Mouse (Mus musculus) splenic B cell, adult 2 months (primary cell): Measurements from ENCODE around the gene Abr.

Experiments used
- DNase-seq: peaks from one replicate; pipeline ENCODE4 v3.0.0-alpha.2; 2011; ENCODE audit warnings: low read depth, low spot score
- H3K27me3 ChIP-seq: 2 replicates; pipeline ENCODE4 v1.6.1; 2012; ENCODE audit warnings: mild to moderate bottlenecking, low read length, moderate library complexity, mixed read lengths; ENCODE audit not compliant: control insufficient read depth, poor library complexity, insufficient read depth, severe bottlenecking
- H3K36me3 ChIP-seq: 2 replicates; pipeline ENCODE4 v1.6.1; 2012; ENCODE audit warnings: mild to moderate bottlenecking, low read length, moderate library complexity, mixed read lengths; ENCODE audit not compliant: control insufficient read depth, poor library complexity, insufficient read depth, severe bottlenecking

Abr gene

DNA sequence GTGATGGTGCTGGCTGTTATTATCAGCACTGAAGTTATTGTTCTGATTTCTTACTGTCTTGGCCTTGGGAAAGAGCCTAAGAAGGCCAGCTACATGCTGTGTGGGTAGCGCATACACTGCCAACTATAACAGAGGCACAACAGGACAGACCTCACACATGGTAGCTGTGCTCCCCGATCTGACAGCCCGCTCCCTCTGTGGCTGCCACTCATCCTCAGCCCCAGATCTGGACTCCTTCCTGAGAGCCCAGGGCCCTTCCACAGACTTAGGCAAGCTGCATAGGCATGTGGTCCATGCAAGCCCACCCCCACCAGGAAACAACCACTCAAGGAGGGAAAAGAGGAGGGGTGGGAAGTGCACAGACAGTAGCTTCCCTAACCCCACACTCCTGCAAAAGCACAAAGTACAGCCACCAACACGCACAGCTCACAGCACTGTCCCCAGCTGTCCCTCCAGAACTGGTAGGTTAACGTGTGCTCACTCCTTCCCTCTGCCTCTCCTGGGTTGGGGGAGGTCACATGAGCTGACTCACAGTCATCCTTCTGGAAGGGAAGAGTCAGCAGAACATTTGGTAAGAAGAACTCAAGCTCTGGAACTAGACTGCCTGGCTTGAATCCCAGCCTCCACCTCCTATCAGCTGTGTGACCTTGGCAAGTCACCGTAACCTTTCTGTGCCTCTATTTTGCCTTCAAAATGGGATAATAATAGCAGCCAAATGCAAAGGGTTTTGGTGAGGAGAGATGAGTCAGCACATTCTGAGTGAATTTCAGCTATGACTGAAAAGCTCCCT, 92.6 kb downstream of the Abr start:
- Histone ChIP-seq H3K36me3 (no peaks in the 10 kb centered on the region), H3K27me3 (no peaks in the 10 kb centered on the region)
- no peak for DNase-seq

DNA sequence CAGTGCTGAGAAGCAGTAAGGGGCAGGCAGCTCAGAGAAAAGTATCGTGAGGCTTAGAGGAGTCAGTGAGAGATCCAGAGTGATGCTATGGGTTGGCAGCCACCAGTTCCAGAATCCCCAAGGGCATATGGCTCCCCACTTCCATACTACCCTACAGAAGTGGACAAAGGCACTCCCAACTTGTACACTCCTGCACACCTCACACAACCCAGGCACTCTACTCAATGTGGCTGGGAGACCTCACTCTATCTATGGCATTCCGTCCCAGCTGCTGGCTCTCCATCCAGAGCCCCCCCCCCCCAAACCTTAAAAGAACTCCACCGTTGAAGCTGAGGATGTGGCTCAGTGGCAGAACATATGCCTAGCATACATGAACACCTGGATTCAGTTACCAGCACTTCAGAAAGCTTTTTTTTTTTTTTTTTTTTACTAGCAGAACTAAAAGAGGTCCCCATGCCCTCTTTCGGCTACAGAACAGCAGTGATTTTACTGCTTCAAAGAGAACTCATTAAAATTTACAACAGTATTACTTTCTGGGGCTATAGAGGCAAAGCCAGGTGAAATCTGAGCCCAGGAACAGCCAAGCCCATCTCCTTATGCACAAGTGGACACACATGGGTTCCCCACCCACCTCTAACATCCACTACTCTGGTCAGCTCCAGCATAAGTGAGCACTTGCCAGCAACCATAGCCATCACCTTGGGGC, 96.3 kb downstream of the Abr start:
- H3K36me3 ChIP-seq: no peaks in the 10 kb centered on the region
- no peaks in the 10 kb centered on the region for H3K27me3 ChIP-seq
- no peak for DNase-seq

DNA sequence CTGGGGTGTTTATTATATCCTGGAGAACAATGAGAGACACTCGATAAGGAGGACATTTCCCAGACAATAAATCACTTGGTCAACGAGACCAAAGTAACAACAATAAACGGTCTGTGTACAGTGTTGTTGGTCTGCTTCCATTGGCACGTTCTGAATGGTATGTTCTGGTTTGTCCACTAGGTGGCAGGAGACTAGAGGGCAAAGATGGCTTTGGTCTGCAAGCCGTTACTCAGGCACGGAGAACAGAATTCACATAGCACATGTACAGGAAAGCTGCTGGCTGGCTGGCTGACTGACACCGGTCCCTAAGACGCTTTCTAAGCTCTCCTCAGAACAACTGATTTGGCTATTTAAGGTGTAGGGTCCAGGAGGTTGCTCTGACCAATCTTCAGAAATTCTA, 97.2 kb downstream of the Abr start:
- peak; percentile 76 for DNase-seq
- Histone ChIP-seq H3K36me3 (no peaks in the 10 kb centered on the region), H3K27me3 (no peaks in the 10 kb centered on the region)

DNA sequence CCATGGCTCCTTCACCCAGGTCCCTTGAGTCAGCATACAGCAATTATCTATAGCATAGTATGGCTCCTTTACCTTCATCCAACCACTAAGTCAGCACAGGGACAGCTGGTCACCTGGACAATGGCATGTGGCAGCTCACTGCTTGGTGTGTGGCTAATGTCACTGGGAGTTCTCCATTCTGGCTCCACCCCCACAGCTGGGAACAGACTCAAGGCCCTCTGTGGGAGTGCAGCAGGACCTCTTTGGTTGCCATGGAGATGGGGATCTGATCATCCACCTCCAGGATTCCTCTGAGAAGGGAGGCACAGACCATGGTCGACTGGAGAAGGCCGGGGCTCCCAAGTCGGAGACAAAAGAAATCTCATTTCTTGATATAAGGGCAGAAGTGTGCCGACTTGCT, 98.8 kb downstream of the Abr start:
- Histone ChIP-seq H3K36me3 (no peaks in the 10 kb centered on the region), H3K27me3 (no peaks in the 10 kb centered on the region)
- DNase-seq: no peak

DNA sequence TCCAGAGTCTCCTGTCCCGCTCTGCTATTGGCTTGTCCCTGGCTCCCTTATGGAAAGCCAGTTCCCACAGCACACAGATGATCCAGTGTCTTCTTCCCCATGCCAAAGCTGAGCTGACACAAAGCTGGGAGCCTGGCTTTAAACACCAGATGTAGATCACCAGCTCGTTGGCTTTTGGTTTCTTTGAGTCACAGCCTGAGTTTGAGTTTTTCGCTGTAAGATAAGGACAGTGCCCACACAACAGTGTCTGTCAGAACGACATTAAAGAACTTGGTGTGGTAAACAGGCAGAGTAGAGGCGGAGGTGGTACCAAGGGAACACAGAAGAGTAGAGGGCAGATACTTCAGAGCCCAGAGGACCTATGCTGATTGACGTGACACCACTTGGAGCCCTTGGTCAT, 101.2 kb downstream of the Abr start:
- Histone ChIP-seq H3K27me3 (no peaks in the 10 kb centered on the region), H3K36me3 (no peaks in the 10 kb centered on the region)
- DNase-seq: no peak

DNA sequence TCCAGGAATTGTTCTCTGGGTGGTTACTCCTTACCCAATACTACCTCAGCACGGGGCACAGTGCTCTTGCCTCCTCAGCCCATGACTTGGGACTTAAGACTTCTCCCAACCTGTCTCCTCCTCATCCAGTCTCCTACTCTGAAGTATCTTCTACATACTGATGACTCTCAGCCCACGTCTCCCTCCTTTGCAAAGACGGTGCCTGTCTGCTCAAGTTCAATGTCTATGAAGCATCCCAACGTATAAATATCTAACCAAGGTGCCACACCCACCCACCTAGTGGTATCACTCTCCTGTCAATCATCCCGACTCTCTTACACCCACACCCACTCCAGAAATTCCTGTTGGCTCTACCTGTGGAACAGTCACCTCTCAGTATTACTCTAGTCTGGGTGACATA, 103.5 kb downstream of the Abr start:
- no peak for DNase-seq
- Histone ChIP-seq H3K36me3 (no peaks in the 10 kb centered on the region), H3K27me3 (no peaks in the 10 kb centered on the region)

DNA sequence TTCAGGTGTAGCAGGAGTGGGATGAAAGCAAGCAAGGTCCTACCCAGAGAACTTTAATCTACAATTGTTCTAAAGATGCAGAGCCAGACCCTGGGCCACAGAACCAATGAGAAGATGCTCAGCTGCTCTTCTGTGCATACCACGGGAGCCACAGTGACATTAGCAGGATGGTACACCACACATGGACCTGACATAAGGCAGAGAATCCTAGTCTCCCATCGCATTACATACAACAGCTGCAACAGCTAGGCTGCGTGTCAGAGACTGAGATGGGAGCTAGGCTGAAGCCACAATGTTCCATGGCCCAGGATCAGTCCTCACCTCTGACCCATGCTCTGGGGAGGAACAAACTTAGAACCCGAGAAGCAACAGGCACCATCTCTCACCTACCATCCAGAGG, 104.0 kb downstream of the Abr start:
- DNase-seq: no peak
- Histone ChIP-seq H3K27me3 (no peaks in the 10 kb centered on the region), H3K36me3 (no peaks in the 10 kb centered on the region)

DNA sequence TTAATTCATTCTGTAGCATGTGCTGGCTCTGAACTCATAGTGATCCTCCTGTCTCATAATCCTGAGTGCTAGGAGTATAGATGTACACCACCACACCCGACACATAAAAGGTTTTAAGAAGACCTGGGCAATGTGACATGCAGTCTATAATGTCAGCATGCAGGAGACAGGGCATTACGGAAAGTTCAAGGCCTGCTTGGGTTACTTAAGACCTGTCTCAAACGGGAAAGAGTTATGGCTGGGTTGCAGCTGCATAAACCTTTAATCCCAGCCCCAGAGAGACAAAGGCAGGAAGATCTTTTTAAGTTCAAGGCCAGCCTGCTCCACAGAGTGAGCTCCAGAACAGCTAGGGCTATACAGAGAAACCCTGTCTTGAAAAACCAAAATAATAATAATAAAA, 105.2 kb downstream of the Abr start:
- no peaks in the 10 kb centered on the region for H3K36me3 ChIP-seq
- H3K27me3 ChIP-seq: no peaks in the 10 kb centered on the region
- DNase-seq: no peak

DNA sequence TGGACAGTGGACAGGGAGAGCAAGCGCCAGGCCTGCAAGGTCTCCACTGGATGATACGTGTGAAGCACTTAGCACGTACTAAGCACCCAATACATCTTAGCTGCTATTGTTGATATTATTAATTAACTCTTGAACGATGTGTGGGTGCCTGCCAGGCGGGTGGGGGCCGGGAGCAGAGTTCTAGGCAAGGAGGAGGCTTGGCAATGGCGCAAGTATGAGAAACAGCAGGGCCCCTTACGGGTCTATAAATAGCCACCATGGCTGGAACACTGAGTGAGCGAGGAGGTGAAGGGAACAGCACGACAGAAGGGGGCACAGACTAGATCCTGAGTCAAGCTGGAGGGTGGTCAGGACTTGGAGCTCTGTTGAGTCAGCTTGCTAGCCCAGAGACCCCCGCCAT, 107.0 kb downstream of the Abr start:
- no peak for DNase-seq
- Histone ChIP-seq H3K36me3 (no peaks in the 10 kb centered on the region), H3K27me3 (no peaks in the 10 kb centered on the region)

DNA sequence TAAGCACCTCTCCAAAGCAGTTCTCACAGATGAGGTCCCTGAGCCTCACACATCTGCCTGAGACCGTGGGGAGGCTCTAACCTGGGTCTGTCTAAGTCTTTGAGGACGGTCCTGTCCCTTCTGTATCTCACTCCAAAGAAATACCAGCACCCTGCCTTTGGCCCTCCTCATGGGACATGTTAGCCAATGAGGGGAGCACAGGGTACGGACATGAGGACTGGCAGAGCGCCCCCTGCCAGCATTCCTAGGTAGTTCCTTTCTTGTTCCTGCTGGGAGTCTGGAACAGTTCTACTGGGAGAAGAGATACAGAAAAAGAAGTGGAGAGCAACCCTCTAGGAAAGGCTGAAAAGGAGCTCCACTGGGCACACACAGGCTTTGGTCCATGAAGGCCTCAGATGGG, 111.1 kb downstream of the Abr start:
- Histone ChIP-seq H3K36me3 (no peaks in the 10 kb centered on the region), H3K27me3 (no peaks in the 10 kb centered on the region)
- DNase-seq: no peak

DNA sequence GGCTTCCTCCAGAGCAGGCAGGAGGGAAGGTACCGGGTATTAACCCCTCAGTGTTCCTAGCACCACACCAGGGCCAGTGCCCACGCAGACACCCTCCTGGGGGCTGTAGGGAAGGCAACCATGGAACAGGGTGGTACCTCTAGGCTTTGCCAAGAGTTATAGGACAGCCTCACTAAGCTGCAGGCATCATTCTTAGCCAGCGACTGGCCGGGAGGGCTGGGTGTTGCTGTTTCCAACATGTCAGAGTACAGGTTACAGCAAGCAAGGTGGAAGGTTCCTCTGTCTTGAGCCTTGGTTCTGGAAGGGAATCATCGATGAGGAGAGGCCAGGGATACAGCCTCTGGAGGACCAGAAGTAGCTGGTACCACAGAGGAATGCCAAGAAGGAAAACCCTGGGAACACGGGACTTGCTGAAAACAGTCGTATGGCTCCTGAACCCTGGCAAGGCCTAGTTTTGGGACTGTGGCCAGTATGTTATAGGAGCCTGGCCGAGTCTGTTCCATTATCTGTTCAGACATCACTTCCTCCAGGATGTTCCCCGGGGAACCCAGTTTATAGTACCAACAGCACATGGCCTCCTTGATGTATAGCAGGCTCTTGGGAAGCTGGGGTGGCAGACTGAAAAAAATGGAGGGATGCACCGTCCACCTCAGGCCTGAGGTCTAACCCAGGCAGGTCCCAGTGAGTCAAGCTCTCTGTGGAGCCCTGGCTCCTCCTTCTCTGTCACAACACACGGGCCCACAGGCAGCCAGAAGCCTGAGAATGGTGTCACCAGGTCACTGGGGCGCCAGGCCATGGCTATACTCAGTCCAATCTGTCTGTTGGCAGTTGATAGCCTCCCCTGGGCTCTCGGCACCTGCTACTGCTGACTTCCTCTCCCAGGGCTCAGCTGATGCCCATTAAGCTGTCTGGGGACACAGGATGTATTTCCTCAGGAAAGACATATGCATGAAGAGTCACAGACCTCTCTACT, 112.1 kb downstream of the Abr start:
- no peaks in the 10 kb centered on the region for H3K36me3 ChIP-seq
- no peaks in the 10 kb centered on the region for H3K27me3 ChIP-seq
- no peak for DNase-seq

DNA sequence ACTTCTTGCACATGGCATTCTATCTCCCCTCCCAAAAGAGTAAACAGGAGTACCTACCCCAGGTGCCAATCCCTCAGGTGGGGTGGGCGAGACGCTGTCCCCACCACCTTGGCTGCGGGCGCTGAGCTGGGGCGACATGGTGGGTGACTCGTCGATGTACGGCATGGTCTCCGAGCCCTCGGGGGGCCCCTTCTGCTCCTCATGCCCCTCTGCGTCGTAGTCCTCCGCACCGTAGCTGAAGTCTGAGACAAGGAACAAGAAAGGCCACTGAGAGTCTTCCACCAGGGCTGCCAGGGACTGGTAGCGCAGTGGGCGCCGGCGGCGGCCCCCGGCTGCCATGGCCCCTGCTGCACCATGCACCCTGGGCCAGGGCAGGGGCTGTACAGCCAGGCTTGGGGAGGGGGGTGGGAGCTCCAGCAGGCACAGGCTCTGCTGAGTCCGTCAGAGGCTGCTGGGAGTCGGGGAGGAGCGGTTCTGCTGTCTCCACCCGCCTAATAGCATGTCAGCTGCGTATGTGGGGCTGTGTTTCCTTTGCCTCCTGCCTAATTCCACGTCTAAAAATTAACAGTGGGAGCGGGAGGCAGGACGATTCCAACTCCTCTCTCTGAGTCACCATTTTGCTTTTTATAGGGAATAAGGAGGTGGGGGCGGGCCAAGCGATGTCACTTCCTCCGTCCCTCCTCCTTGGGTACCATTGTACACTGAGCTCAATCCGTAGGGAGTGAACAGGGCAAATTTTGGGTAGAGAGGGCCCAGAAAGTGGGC, 113.1 kb downstream of the Abr start:
- no peaks in the 10 kb centered on the region for H3K27me3 ChIP-seq
- DNase-seq: no peak
- H3K36me3 ChIP-seq: no peaks in the 10 kb centered on the region

DNA sequence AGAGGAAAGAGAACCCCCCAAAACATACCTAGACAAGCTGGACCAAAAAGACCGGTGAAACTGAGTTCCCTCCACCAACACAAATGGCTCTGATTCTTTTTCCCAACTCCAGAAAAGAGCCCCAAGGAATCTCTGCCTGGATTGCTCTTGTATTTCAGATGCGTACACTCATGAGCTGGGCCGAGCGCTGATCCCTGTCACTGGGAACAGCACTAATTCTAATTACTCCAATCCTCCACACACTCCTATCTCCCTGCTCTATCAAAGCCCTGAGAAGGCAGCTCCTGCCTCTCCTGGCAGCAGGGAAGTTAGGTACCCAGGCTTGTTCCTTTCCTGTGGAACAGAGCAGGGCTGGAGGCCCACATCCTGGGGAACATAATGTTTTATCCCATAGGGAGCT, 114.0 kb downstream of the Abr start:
- Histone ChIP-seq H3K36me3 (no peaks in the 10 kb centered on the region), H3K27me3 (no peaks in the 10 kb centered on the region)
- no peak for DNase-seq

DNA sequence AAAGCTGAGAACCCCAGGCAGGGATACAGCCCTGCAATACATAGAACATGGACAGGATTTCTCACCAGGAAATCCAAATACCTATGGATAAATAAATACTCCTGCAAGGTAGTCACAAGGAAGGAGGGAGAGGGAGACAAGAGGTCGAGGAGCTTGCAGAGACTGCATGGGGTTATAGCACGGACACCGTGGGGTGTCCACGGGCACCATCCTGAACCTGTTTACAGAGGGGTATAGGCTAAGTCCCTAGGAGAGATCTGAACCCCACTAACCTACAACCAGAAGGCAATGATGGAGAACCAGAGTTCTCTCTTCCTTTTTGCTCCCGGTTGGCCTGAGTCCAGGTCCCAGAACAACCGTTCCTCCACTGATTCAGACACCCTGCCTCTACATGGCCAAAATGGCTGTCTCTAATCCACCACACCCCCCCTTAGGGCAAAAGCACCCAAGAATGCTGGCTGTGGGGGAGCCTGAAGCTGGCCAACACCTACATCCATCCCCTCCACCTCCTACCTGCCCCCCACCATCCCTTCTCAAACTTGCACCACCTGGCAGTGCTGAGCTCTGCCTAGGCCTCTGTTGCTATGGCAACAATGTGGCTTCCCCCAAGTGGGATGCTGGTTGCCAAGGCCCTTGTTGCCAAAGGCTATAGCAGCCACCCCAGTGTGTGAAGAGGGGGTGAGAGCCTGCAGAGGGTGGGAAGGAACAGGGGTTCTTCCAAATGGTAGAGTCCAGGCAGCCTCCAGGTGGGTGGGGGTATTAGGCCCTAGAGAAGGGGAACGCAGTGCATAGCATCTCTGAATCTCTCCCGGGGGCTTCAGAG, 114.6 kb downstream of the Abr start:
- no peak for DNase-seq
- no peaks in the 10 kb centered on the region for H3K27me3 ChIP-seq
- no peaks in the 10 kb centered on the region for H3K36me3 ChIP-seq
